Mouse (Mus musculus) embryonic facial prominence, embryonic 14.5 days (tissue): ENCODE results near the gene Rtl10. TPM values are rescaled to one million over a fixed set of nuclear protein-coding genes. Genes with fewer than 3 reads are reported as not detected.
A peak's percentile ranks its signal among the peaks of the same experiment; 100 is the strongest.

Experiments
- ATAC-seq: fragments of 200-750 bp; cut with Nextera tagmentation; 2 replicates; pipeline ENCODE4 v1.8.0; 2017; ENCODE audit warnings: low read depth, moderate number of reproducible peaks, moderate TSS enrichment
- DNase-seq: peaks from one replicate; pipeline ENCODE4 v3.0.0-alpha.2; 2015; ENCODE audit warnings: low spot score
- H3K27ac ChIP-seq: fragments of 300-500 bp; sonication (generic); replicated peaks from 2 replicates; pipeline ENCODE4 v1.5.1; 2014; ENCODE audit warnings: low read depth, mild to moderate bottlenecking, low read length, moderate library complexity
- H3K27me3 ChIP-seq: fragments of 300-500 bp; sonication (generic); replicated peaks from 2 replicates; pipeline ENCODE4 v1.6.1; 2014; ENCODE audit warnings: low read length; ENCODE audit not compliant: control insufficient read depth, insufficient read depth
- H3K36me3 ChIP-seq: fragments of 300-500 bp; sonication (generic); 2 replicates; pipeline ENCODE4 v1.6.1; 2014; ENCODE audit warnings: low read length, mixed read lengths; ENCODE audit not compliant: control insufficient read depth, insufficient read depth
- H3K4me1 ChIP-seq: fragments of 300-500 bp; sonication (generic); 2 replicates; pipeline ENCODE4 v1.6.1; 2014; ENCODE audit warnings: antibody characterized with exemption, low read length; ENCODE audit not compliant: control insufficient read depth, insufficient read depth
- H3K4me2 ChIP-seq: fragments of 300-500 bp; sonication (generic); 2 replicates; pipeline ENCODE4 v1.6.1; 2014; ENCODE audit warnings: low read depth, mild to moderate bottlenecking, low read length, moderate library complexity, mixed read lengths
- H3K4me3 ChIP-seq: fragments of 300-500 bp; sonication (generic); 2 replicates; pipeline ENCODE4 v1.5.1; 2014; ENCODE audit warnings: low read depth, mild to moderate bottlenecking, low read length
- H3K9ac ChIP-seq: fragments of 300-500 bp; sonication (generic); 2 replicates; pipeline ENCODE4 v1.6.1; 2014; ENCODE audit warnings: low read depth, mild to moderate bottlenecking, low read length, moderate library complexity, mixed read lengths
- H3K9me3 ChIP-seq: fragments of 300-500 bp; sonication (generic); 2 replicates; pipeline ENCODE4 v1.6.1; 2016; ENCODE audit warnings: low read length; ENCODE audit not compliant: control insufficient read depth
- WGBS: fragments of 180-500 bp; shearing (Covaris S2); extraction: QIAGEN DNeasy Blood & Tissue Kit; methylation state at CpG from one replicate; pipeline ENCODE4 v1.1.7; 2014; 5-methylcytosine and 5-hydroxymethylcytosine counted together
- polyA plus RNA-seq: library from polyadenylated mRNA; unstranded; fragments of >200 nt; fragmentation: Nextera tagmentation; extraction: Ambion mirVana; gene quantifications from 2 replicates; pipeline ENCODE4 v1.2.1, GENCODE M21; 2014

The Rtl10 gene
- 3.2 and 3.8 TPM in 2 replicates for polyA plus RNA-seq

DNA sequence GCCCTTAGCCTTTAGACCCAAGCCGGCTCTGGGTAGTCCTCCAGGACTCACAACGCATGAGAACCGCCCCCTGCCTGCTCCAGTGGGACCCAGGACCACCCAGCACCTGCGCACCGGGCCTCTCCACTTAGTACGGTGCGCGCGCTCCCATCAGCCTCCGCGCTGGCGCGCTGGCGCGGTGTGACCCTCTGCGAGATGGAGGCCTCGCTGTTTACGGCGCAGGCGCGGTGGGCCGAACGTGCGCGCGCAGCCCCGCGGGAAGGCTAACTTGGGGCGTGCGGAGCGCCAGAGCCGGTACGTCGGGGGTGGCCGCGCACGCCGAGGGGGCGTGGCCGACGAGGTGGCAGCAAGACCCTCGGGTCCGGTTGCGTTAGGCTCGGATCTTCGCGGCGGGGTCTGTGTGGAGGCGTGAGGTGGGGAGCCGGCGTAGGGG, at the start of gene Rtl10, which contains the start of gene Gnb1l:
Gene Rtl10 (plus strand): TSS at position 344 of the 433 bp plus-strand sequence.
Gene Gnb1l (plus strand): TSS at position 156 of the 433 bp plus-strand sequence.
- Histone ChIP-seq H3K27ac (peak within 1 kb of the TSS; percentile 85), H3K9me3 (no peaks in the 10 kb centered on the region), H3K4me1 (peaks cover 12% of the 10 kb centered on the region), H3K4me3 (peak within 1 kb of the TSS; percentile 83), H3K36me3 (peaks cover 25% of the 10 kb centered on the region), H3K9ac (peak within 1 kb of the TSS; percentile 88), H3K4me2 (peak within 1 kb of the TSS; percentile 88), H3K27me3 (no peaks in the 10 kb centered on the region)
- DNase-seq, result peak; percentile 96
- peak; percentile 98 for ATAC-seq
- WGBS, result 0% methylated on average over 17 of the region's 51 CpGs

DNA sequence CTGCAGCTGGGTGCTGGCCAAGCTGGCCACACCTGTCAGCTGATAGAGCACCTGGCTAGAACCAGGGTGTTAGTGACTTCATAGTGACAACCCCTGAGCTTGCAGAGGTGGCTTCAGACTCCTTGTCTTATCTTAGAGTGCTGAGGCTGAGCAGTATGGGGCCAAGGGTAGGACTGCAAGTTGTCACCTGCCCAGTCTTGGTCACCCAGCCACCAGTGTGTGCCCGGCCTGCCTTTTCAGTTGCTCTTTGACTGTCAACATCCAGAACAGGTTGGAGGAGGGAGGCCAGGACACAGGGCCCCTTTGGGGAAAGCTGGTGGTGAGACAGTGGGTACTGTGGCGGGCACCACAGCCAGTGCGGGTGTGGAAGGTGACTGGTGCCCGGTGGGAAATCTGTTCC, 49.7 kb upstream of the Rtl10 start:
- H3K4me3 ChIP-seq, result no peak overlapping the region
- no peak for ATAC-seq
- H3K9me3 ChIP-seq, result no peaks in the 10 kb centered on the region
- DNase-seq, result no peak
- peaks cover 7% of the 10 kb centered on the region for H3K4me1 ChIP-seq
- H3K36me3 ChIP-seq, result no peaks in the 10 kb centered on the region
- H3K9ac ChIP-seq, result no peak overlapping the region
- 90% methylated on average over 4 of the region's 4 CpGs for WGBS
- no peaks in the 10 kb centered on the region for H3K27me3 ChIP-seq
- H3K4me2 ChIP-seq, result no peak overlapping the region
- H3K27ac ChIP-seq, result no peak overlapping the region

DNA sequence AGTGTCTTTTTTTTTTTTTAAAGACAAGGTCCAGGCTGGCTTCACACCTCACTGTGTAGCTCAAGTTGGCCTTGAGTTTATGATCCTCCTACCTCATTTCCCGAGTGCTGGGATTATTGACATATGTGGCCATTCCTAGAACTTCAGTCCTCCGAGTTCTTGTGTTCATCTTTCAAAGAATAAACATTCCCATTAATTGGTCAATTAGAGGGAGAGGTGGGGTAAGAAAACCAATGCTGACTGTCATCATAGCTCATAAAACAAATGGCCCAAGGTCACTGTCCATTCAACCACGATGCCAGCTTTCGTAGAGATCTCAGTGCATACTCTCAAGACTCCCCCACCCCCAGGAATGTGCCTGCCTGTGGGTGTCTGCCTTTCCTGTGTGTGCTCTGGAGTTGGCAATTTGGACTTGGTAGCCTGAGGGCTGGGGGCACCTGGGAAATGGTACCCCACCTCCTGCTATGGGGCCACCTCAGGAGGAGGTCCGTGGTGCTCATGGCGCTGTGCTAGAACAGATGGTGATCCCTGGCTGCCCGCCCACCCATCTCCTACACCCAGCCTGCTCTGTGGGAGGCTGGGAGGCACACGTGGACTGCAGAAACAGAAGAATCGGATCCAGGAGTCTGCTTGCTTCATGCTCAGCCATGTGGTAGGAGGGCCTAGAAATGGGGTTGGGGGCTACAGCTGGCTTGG, 47.1 kb upstream of the Rtl10 start:
- no peak overlapping the region for H3K27ac ChIP-seq
- peaks cover under 1% of the 10 kb centered on the region; the same call in 1 of the 2 replicates for H3K36me3 ChIP-seq
- no peaks in the 10 kb centered on the region for H3K9me3 ChIP-seq
- ATAC-seq (peak; percentile 53; the same call in 1 of the 2 replicates), DNase-seq (peak; percentile 43)
- no peak overlapping the region for H3K4me2 ChIP-seq
- no peaks in the 10 kb centered on the region for H3K27me3 ChIP-seq
- peaks cover 7% of the 10 kb centered on the region for H3K4me1 ChIP-seq
- H3K9ac ChIP-seq, result no peak overlapping the region
- 32% methylated on average over 9 of the region's 9 CpGs for WGBS
- H3K4me3 ChIP-seq, result no peak overlapping the region

DNA sequence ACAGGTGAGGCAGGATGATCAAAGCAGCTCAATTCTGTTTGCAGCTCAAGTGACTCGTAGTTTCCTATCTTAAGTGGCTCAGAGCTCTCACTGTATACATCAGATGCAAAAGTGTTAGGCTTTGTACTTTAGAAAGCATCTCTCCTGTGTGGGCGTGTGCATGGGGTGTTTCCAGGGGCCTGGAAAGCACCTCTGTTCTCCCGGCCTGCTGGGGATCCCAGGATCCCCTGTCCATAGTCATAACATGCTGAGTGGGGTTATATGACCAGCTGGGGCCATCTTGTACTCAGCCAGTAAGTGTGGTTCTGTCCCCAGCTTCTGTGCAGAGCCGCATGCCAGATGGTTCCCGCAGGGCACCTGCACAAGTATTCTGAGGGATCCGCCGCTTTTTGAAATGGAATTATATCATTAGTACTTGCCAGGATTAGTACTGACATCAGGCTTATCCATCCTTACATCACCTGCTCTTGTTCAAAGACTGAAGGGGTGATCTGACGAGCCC, 46.3 kb upstream of the Rtl10 start:
- Histone ChIP-seq H3K9me3 (no peaks in the 10 kb centered on the region), H3K4me3 (no peak overlapping the region), H3K27me3 (no peaks in the 10 kb centered on the region), H3K4me2 (no peak overlapping the region), H3K36me3 (peaks cover 5% of the 10 kb centered on the region; the same call in 1 of the 2 replicates), H3K4me1 (peaks cover 7% of the 10 kb centered on the region), H3K27ac (no peak overlapping the region), H3K9ac (no peak overlapping the region)
- 61% methylated on average over 8 of the region's 8 CpGs for whole genome bisulfite sequencing
- DNase-seq, result peak; percentile 28
- no peak; the same call in 1 of the 2 replicates for ATAC-seq

DNA sequence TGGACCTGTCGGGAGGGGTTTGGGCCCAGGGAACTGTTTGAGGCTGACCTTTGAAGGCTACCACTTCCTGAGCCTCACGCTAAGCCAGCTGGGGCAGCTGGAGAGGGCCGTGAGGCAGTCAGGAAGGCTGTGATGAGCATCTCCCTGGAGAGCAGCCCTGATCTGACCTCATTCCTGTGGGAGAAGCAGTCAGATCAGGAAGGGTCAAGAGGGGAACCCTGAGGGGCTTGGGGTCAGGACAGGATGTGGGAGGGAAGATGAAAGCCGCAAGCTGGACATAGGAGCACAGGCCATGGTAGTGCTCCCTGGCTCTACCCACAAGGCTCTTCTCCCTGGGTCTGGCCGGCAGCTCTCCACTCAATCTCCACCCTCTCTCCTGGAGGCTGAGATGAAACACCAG, 44.9 kb upstream of the Rtl10 start:
- Histone ChIP-seq H3K4me1 (peaks cover 8% of the 10 kb centered on the region), H3K4me3 (no peak overlapping the region), H3K9ac (no peak overlapping the region), H3K9me3 (no peaks in the 10 kb centered on the region), H3K36me3 (peaks cover 5% of the 10 kb centered on the region; the same call in 1 of the 2 replicates), H3K4me2 (no peak overlapping the region), H3K27me3 (no peaks in the 10 kb centered on the region), H3K27ac (no peak overlapping the region)
- DNase-seq (no peak), ATAC-seq (no peak)
- WGBS, result 36% methylated on average over 4 of the region's 5 CpGs

DNA sequence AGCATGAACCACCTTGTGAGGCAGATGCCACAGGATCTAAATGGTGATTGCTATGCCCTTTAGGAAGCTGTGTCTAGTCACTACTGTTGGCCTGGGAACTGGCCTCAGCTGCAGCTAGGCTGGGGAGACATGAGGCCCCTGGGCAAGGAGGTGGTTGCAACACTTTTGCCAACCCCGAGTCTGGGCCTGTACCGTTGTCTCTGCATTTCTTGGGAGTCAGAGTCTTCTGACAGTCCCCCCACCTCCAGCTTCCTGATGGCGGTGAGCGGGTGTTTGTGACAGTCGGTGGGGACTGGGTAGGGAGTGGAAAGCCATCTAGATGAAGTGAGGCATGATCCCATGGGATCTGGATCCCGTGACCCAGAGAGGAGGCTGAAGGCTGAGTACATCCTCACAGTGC, 43.3 kb upstream of the Rtl10 start:
- H3K9ac ChIP-seq, result no peak overlapping the region
- no peak for ATAC-seq
- no peak for DNase-seq
- no peak overlapping the region for H3K4me3 ChIP-seq
- H3K4me2 ChIP-seq, result no peak overlapping the region
- no peaks in the 10 kb centered on the region for H3K27me3 ChIP-seq
- 88% methylated on average over 4 of the region's 6 CpGs for WGBS
- peaks cover 5% of the 10 kb centered on the region; the same call in 1 of the 2 replicates for H3K36me3 ChIP-seq
- peaks cover 24% of the 10 kb centered on the region for H3K4me1 ChIP-seq
- H3K27ac ChIP-seq, result no peak overlapping the region
- H3K9me3 ChIP-seq, result no peaks in the 10 kb centered on the region

DNA sequence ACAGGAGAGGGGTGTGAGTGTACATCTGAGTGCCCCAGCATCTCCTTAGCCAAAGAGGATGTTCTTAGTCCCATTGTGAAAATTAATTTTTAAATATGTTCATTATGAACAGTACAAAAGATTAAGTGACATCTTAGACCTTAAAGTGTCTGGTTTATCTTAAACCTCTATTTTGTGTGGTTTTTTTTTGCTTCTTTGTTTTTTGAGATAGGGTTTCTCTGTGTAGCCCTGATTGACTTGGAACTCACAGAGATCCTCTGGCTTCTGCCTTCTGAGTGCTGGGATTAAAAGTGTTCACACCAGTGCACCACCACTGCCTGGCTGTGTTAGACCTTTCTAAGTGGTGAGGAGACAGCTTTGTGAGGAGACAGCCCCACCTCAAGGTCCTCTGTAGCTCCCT, 40.0 kb upstream of the Rtl10 start:
- peaks cover 34% of the 10 kb centered on the region for H3K4me1 ChIP-seq
- ATAC-seq (no peak), DNase-seq (no peak)
- peaks cover 5% of the 10 kb centered on the region; the same call in 1 of the 2 replicates for H3K36me3 ChIP-seq
- no peak overlapping the region for H3K9ac ChIP-seq
- no peak overlapping the region for H3K4me3 ChIP-seq
- no peaks in the 10 kb centered on the region for H3K27me3 ChIP-seq
- no peak overlapping the region for H3K4me2 ChIP-seq
- peak overlapping the region; percentile 75; the same call in 1 of the 2 replicates for H3K27ac ChIP-seq
- no peaks in the 10 kb centered on the region for H3K9me3 ChIP-seq

DNA sequence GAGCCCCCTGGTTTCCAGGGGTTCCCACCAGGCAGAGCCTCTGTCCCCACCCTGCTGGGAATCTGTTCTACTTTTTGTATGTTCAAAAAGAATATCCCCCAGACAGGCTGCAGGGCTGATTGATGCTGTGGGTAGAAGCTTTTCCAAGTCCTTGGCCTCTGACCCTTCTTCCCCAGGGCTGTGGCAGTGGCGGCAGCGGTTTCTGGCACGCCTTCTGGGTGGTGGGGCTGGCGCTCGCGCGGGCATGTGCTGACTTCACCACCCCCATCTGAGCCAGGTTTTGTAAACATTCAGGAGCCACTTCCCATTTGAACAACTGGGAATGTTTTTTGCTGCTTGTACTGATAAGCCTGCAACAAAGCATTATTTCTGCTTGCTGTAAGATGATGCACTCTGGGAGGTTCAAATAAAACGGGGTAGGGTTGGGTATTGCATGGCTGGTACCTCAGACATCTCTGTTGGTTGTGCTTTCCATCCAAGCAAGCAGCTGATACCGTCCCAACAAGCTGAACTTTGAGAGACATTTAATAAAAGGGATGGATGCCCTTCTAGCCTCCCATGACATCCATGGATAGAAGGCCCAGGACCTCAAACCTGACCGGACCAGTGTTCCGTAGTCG, 39.3 kb upstream of the Rtl10 start:
- WGBS, result 5% methylated on average over 12 of the region's 12 CpGs
- Histone ChIP-seq H3K36me3 (peaks cover 5% of the 10 kb centered on the region; the same call in 1 of the 2 replicates), H3K4me1 (peaks cover 39% of the 10 kb centered on the region), H3K27me3 (no peaks in the 10 kb centered on the region), H3K4me2 (peak overlapping the region; percentile 43), H3K9ac (peak overlapping the region; percentile 34; the same call in 1 of the 2 replicates), H3K27ac (peak overlapping the region; percentile 75), H3K9me3 (no peaks in the 10 kb centered on the region), H3K4me3 (peak overlapping the region; percentile 9; the same call in 1 of the 2 replicates)
- DNase-seq (peak; percentile 61), ATAC-seq (peak; percentile 31)
